In genomic region chr3:118433441-118434021, GRCm38 (mm10) we compare ENCODE assay signal across 8 mouse cellular contexts.
DNase-seq lines count a peak whose midpoint lies in the region; ATAC-seq and TF ChIP-seq lines count a peak whose summit lies in the region.
"Had no signal": no experiment of that assay in that cellular context is flagged by ENCODE, and none has a peak within 500 bp of the region (broad histone marks: within the 10 kb centered on the region; RNA-seq: fewer than 3 reads in every experiment).

No protein-coding gene starts in this region.

- no peak for DNase-seq in lung, postnatal 10 days
- peak; percentile 33 for DNase-seq in embryonic facial prominence, embryonic 11.5 days (ENCODE audit: low spot score)
- DNase-seq in hindbrain, embryonic 11.5 days (ENCODE audit: low spot score) = peak; percentile 61
- DNase-seq in thymus, postnatal 10 days (ENCODE audit: low spot score in 2 of 2) = no peak

- no peak overlapping the region for H3K9ac ChIP-seq in lung, embryonic 15.5 days
- H3K9ac ChIP-seq in embryonic facial prominence, embryonic 11.5 days (replicated peaks; ENCODE audit: low read length) = no peak overlapping the region; the same call in 1 of the 2 replicates
- H3K9ac ChIP-seq in hindbrain, embryonic 11.5 days (ENCODE audit: low read depth, low read length) = peak overlapping the region; percentile 39; the same call in 1 of the 2 replicates
- H3K9ac ChIP-seq in liver, embryonic 15.5 days = no peak overlapping the region

- no peaks in the 10 kb centered on the region for H3K36me3 ChIP-seq in lung, embryonic 15.5 days
- no peaks in the 10 kb centered on the region for H3K36me3 ChIP-seq in embryonic facial prominence, embryonic 11.5 days (replicated peaks; ENCODE audit: control insufficient read depth, insufficient read depth, low read depth, low read length)
- H3K36me3 ChIP-seq in hindbrain, embryonic 11.5 days (ENCODE audit: control insufficient read depth, insufficient read depth, low read length) = no peaks in the 10 kb centered on the region
- H3K36me3 ChIP-seq in liver, embryonic 15.5 days (replicated peaks) = no peaks in the 10 kb centered on the region
- H3K36me3 ChIP-seq in small intestine, adult 2 months (ENCODE audit: control insufficient read depth, insufficient read depth, low read length) = no peaks in the 10 kb centered on the region

- ATAC-seq in lung, embryonic 15.5 days (ENCODE audit: borderline replicate concordance, extremely low read depth, low FRiP score, low TSS enrichment) = no peak
- no peak for ATAC-seq in embryonic facial prominence, embryonic 11.5 days (replicated peaks; ENCODE audit: insufficient number of reproducible peaks, low FRiP score, low TSS enrichment, low read depth)
- peak; percentile 13; the same call in 1 of the 2 replicates for ATAC-seq in hindbrain, embryonic 11.5 days (ENCODE audit: low FRiP score)
- ATAC-seq in liver, embryonic 15.5 days (ENCODE audit: insufficient read depth) = no peak

- peak overlapping the region; percentile 78 for H3K4me2 ChIP-seq in lung, embryonic 15.5 days
- peak overlapping the region; percentile 69 for H3K4me2 ChIP-seq in embryonic facial prominence, embryonic 11.5 days (ENCODE audit: low read depth, low read length)
- peak overlapping the region; percentile 89 for H3K4me2 ChIP-seq in hindbrain, embryonic 11.5 days (replicated peaks; ENCODE audit: low read depth, low read length)
- peak overlapping the region; percentile 55 for H3K4me2 ChIP-seq in liver, embryonic 15.5 days

- peak overlapping the region; percentile 43 for H3K4me3 ChIP-seq in lung, embryonic 15.5 days
- peak overlapping the region; percentile 35 for H3K4me3 ChIP-seq in embryonic facial prominence, embryonic 11.5 days (ENCODE audit: low read depth, low read length)
- peak overlapping the region; percentile 46 for H3K4me3 ChIP-seq in hindbrain, embryonic 11.5 days (ENCODE audit: low read depth, low read length)
- H3K4me3 ChIP-seq in liver, embryonic 15.5 days (replicated peaks) = peak overlapping the region; percentile 29; the same call in 1 of the 2 replicates
- H3K4me3 ChIP-seq in small intestine, adult 2 months (ENCODE audit: low read depth, low read length) = peak overlapping the region; percentile 57

- WGBS in lung, embryonic 15.5 days = under 1% methylated on average over 31 of the region's 31 CpGs
- WGBS in embryonic facial prominence, embryonic 11.5 days = 1% methylated on average over 31 of the region's 31 CpGs
- 2% methylated on average over 31 of the region's 31 CpGs for WGBS in hindbrain, embryonic 11.5 days
- WGBS in liver, embryonic 15.5 days (ENCODE audit: insufficient replicate concordance) = 4% methylated on average over 31 of the region's 31 CpGs
- 3% methylated on average over 31 of the region's 31 CpGs for WGBS in small intestine, adult 2 months

- no peak overlapping the region for H3K27ac ChIP-seq in lung, embryonic 15.5 days
- H3K27ac ChIP-seq in embryonic facial prominence, embryonic 11.5 days (replicated peaks; ENCODE audit: low read depth, low read length) = no peak overlapping the region
- H3K27ac ChIP-seq in hindbrain, embryonic 11.5 days (ENCODE audit: low read depth, low read length) = 0 out of 2 replicates have a peak overlapping the region, but pooled peaks have one; percentile 37
- no peak overlapping the region for H3K27ac ChIP-seq in liver, embryonic 15.5 days (replicated peaks)
- no peak overlapping the region for H3K27ac ChIP-seq in small intestine, adult 2 months (ENCODE audit: insufficient read depth, low read depth, low read length)
- H3K27ac ChIP-seq: macrophage had no signal

- H3K27me3 ChIP-seq in lung, embryonic 15.5 days = peaks cover 62% of the 10 kb centered on the region
- H3K27me3 ChIP-seq in embryonic facial prominence, embryonic 11.5 days (ENCODE audit: control insufficient read depth, insufficient read depth, low read length) = peaks cover 6% of the 10 kb centered on the region; the same call in 1 of the 2 replicates
- peaks cover 19% of the 10 kb centered on the region for H3K27me3 ChIP-seq in hindbrain, embryonic 11.5 days (ENCODE audit: control insufficient read depth, insufficient read depth, low read length)
- peaks cover 59% of the 10 kb centered on the region for H3K27me3 ChIP-seq in liver, embryonic 15.5 days
- peaks cover 33% of the 10 kb centered on the region for H3K27me3 ChIP-seq in small intestine, adult 2 months (ENCODE audit: control insufficient read depth, insufficient read depth, low read length)

- no peaks in the 10 kb centered on the region for H3K9me3 ChIP-seq in lung, embryonic 15.5 days
- H3K9me3 ChIP-seq in embryonic facial prominence, embryonic 11.5 days (replicated peaks; ENCODE audit: control insufficient read depth, low read length) = no peaks in the 10 kb centered on the region
- H3K9me3 ChIP-seq in hindbrain, embryonic 11.5 days (ENCODE audit: control insufficient read depth, low read length) = no peaks in the 10 kb centered on the region
- no peaks in the 10 kb centered on the region for H3K9me3 ChIP-seq in liver, embryonic 15.5 days (replicated peaks)

- no peak for TF ChIP-seq CTCF in small intestine, adult 2 months (IDR thresholded peaks at IDR 0.05; ENCODE audit: extremely low read depth, insufficient read length, insufficient replicate concordance, low read depth, low read length)

- TF ChIP-seq POLR2A in small intestine, adult 2 months (IDR thresholded peaks at IDR 0.05; ENCODE audit: low read depth, low read length) = no peak

- peaks cover 15% of the 10 kb centered on the region for H3K4me1 ChIP-seq in lung, embryonic 15.5 days
- no peaks in the 10 kb centered on the region; the same call in 1 of the 2 replicates for H3K4me1 ChIP-seq in embryonic facial prominence, embryonic 11.5 days (ENCODE audit: control insufficient read depth, insufficient read depth, low read length)
- H3K4me1 ChIP-seq in hindbrain, embryonic 11.5 days (replicated peaks; ENCODE audit: control insufficient read depth, insufficient read depth, low read length) = 0 out of 2 replicates have a peak, but pooled peaks cover 2% of the 10 kb centered on the region
- H3K4me1 ChIP-seq in liver, embryonic 15.5 days (replicated peaks) = no peaks in the 10 kb centered on the region
- H3K4me1 ChIP-seq in small intestine, adult 2 months (ENCODE audit: control insufficient read depth, insufficient read depth, insufficient read length, low read length) = peaks cover 6% of the 10 kb centered on the region

Comparison
In these comparisons a context has a peak if more than half of its experiments do, and no peak if none do; other contexts are left out.
1. DNase-seq: peak in embryonic facial prominence, embryonic 11.5 days (single experiment) and hindbrain, embryonic 11.5 days (single experiment); none in lung, postnatal 10 days (single experiment) and thymus, postnatal 10 days (0 of 2).
2. Peak in every context shown above with its lines, with median percentiles within 50 percentile points of each other: H3K4me2 ChIP-seq and H3K4me3 ChIP-seq.